Mouse (Mus musculus): Measurements from ENCODE around the gene Pelp1.

- no peak for TF ChIP-seq CTCF (IDR thresholded peaks at IDR 0.05; ENCODE audit: control insufficient read depth, insufficient read depth, low read length)
- no peak for TF ChIP-seq POLR2A (IDR thresholded peaks at IDR 0.05; ENCODE audit: borderline replicate concordance, control insufficient read depth, low read depth, low read length)
Measured at GRCm38 (mm10) chr11:70418199-70418598, 8.4 kb upstream of the Pelp1 start.

Measured in bone marrow, adult 2 months (tissue).